Mouse (Mus musculus): Measurements from ENCODE around the gene Iglon5.
A peak's percentile ranks its signal among the peaks of the same experiment; 100 is the strongest.

Iglon5 gene

GRCm38 (mm10) chr7:43422995-43423617, 66.8 kb downstream of the Iglon5 start:
- peak; percentile 89 for DNase-seq

All from kidney, adult 9 months (tissue).